Mouse (Mus musculus) midbrain, embryonic 16.5 days (tissue): Measurements from ENCODE around the gene Tmem170b. TPM values are rescaled to one million over a fixed set of nuclear protein-coding genes. Genes with fewer than 3 reads are reported as not detected.
"Not testable (repeated sequence)": the region's sequence is repeated elsewhere in the genome, so short reads cannot be mapped to it uniquely, and the experiment has no call there.

Experiments used
- ATAC-seq: fragments of 200-750 bp; cut with Nextera tagmentation; 2 replicates; pipeline ENCODE4 v1.8.0; 2017; ENCODE audit warnings: moderate TSS enrichment
- H3K27ac ChIP-seq: fragments of 300-500 bp; sonication (generic); 2 replicates; pipeline ENCODE4 v1.5.1; 2014; ENCODE audit warnings: mild to moderate bottlenecking, low read length, mixed read lengths
- H3K27me3 ChIP-seq: fragments of 300-500 bp; sonication (generic); 2 replicates; pipeline ENCODE4 v1.6.1; 2014; ENCODE audit warnings: low read depth, low read length, mixed read lengths; ENCODE audit not compliant: control insufficient read depth, insufficient read depth
- H3K36me3 ChIP-seq: fragments of 300-500 bp; sonication (generic); 2 replicates; pipeline ENCODE4 v1.6.1; 2014; ENCODE audit warnings: mild to moderate bottlenecking, low read length, moderate library complexity, mixed read lengths; ENCODE audit not compliant: control insufficient read depth, insufficient read depth
- H3K4me1 ChIP-seq: fragments of 300-500 bp; sonication (generic); 2 replicates; pipeline ENCODE4 v1.6.1; 2014; ENCODE audit warnings: mild to moderate bottlenecking, low read length, mixed read lengths; ENCODE audit not compliant: control insufficient read depth, insufficient read depth
- H3K4me2 ChIP-seq: fragments of 300-500 bp; sonication (generic); 2 replicates; pipeline ENCODE4 v1.6.1; 2014; ENCODE audit warnings: mild to moderate bottlenecking, low read length, mixed read lengths
- H3K4me3 ChIP-seq: fragments of 300-500 bp; sonication (generic); 2 replicates; pipeline ENCODE4 v1.5.1; 2014; ENCODE audit warnings: low read depth, mild to moderate bottlenecking, low read length, moderate library complexity, mixed read lengths
- H3K9ac ChIP-seq: fragments of 300-500 bp; sonication (generic); 2 replicates; pipeline ENCODE4 v1.6.1; 2014; ENCODE audit warnings: low read depth, low read length, mixed read lengths
- H3K9me3 ChIP-seq: fragments of 300-500 bp; sonication (generic); replicated peaks from 2 replicates; pipeline ENCODE4 v1.6.1; 2014; ENCODE audit warnings: mild to moderate bottlenecking, low read length, mixed read lengths; ENCODE audit not compliant: control insufficient read depth, poor library complexity, severe bottlenecking
- WGBS: fragments of 180-500 bp; shearing (Covaris S2); extraction: QIAGEN DNeasy Blood & Tissue Kit; methylation state at CpG from one replicate; pipeline ENCODE4 v1.1.7; 2014; 5-methylcytosine and 5-hydroxymethylcytosine counted together
- polyA plus RNA-seq: library from polyadenylated mRNA; unstranded; fragments of >200 nt; fragmentation: Nextera tagmentation; extraction: Ambion mirVana; gene quantifications from 2 replicates; pipeline ENCODE4 v1.2.1, GENCODE M21; 2015

Gene Tmem170b
- polyA plus RNA-seq, 1 experiment from 2014 or later = 56.4 TPM

GRCm38 (mm10) chr13:41670386-41671130 is 64.9 kb downstream of the Tmem170b start:
- ATAC-seq = no peak
- no peak overlapping the region for H3K4me3 ChIP-seq

GRCm38 (mm10) chr13:41671136-41671705 is 65.5 kb downstream of the Tmem170b start:
- Histone ChIP-seq H3K27me3 (no peaks in the 10 kb centered on the region), H3K36me3 (no peaks in the 10 kb centered on the region), H3K9ac (no peak overlapping the region), H3K4me2 (no peak overlapping the region), H3K9me3 (no peaks in the 10 kb centered on the region), H3K4me3 (no peak overlapping the region), H3K27ac (no peak overlapping the region), H3K4me1 (no peaks in the 10 kb centered on the region)
- no peak for ATAC-seq
- 94% methylated on average over 11 of the region's 11 CpGs for WGBS

More at GRCm38 (mm10) chr13:41670386-41671130, 64.9 kb downstream of the Tmem170b start:
- Histone ChIP-seq H3K4me1 (no peaks in the 10 kb centered on the region), H3K9me3 (no peaks in the 10 kb centered on the region), H3K4me2 (no peak overlapping the region), H3K9ac (no peak overlapping the region), H3K27ac (no peak overlapping the region), H3K27me3 (no peaks in the 10 kb centered on the region), H3K36me3 (no peaks in the 10 kb centered on the region)
- WGBS = 74% methylated on average over 7 of the region's 7 CpGs

GRCm38 (mm10) chr13:41672904-41673303 is 67.2 kb downstream of the Tmem170b start:
- H3K4me2 ChIP-seq, H3K36me3 ChIP-seq, H3K4me3 ChIP-seq, H3K9me3 ChIP-seq, ATAC-seq, H3K9ac ChIP-seq, H3K27ac ChIP-seq, H3K27me3 ChIP-seq, H3K4me1 ChIP-seq: not testable (repeated sequence)
- 53% methylated on average over 4 of the region's 5 CpGs for WGBS

GRCm38 (mm10) chr13:41673541-41673940 is 67.8 kb downstream of the Tmem170b start:
- 84% methylated on average over 4 of the region's 4 CpGs for WGBS
- Histone ChIP-seq H3K27ac (no peak overlapping the region), H3K9me3 (no peaks in the 10 kb centered on the region), H3K4me3 (no peak overlapping the region), H3K9ac (no peak overlapping the region), H3K27me3 (no peaks in the 10 kb centered on the region), H3K4me1 (no peaks in the 10 kb centered on the region), H3K4me2 (no peak overlapping the region), H3K36me3 (no peaks in the 10 kb centered on the region)
- no peak for ATAC-seq

- H3K27me3 ChIP-seq, ATAC-seq, H3K9ac ChIP-seq, H3K4me2 ChIP-seq, H3K4me3 ChIP-seq, H3K27ac ChIP-seq, H3K4me1 ChIP-seq, H3K36me3 ChIP-seq, H3K9me3 ChIP-seq: not testable (repeated sequence)
- 96% methylated on average over 8 of the region's 9 CpGs for WGBS
Measured at GRCm38 (mm10) chr13:41674608-41675007, 68.9 kb downstream of the Tmem170b start.

GRCm38 (mm10) chr13:41675498-41675897 is 69.8 kb downstream of the Tmem170b start:
- ATAC-seq = no peak
- WGBS = 94% methylated on average over 3 of the region's 3 CpGs
- no peak overlapping the region for H3K27ac ChIP-seq

GRCm38 (mm10) chr13:41675966-41676835 is 70.5 kb downstream of the Tmem170b start:
- H3K27ac ChIP-seq = no peak overlapping the region
- no peaks in the 10 kb centered on the region for H3K27me3 ChIP-seq
- no peak overlapping the region for H3K4me3 ChIP-seq
- no peaks in the 10 kb centered on the region for H3K9me3 ChIP-seq
- no peak overlapping the region for H3K4me2 ChIP-seq
- 77% methylated on average over 9 of the region's 9 CpGs for WGBS
- no peaks in the 10 kb centered on the region for H3K4me1 ChIP-seq
- no peaks in the 10 kb centered on the region for H3K36me3 ChIP-seq
- H3K9ac ChIP-seq = no peak overlapping the region
- ATAC-seq = no peak

More at GRCm38 (mm10) chr13:41675498-41675897, 69.8 kb downstream of the Tmem170b start:
- H3K27me3 ChIP-seq = no peaks in the 10 kb centered on the region
- H3K9me3 ChIP-seq = no peaks in the 10 kb centered on the region
- no peaks in the 10 kb centered on the region for H3K36me3 ChIP-seq
- H3K9ac ChIP-seq = no peak overlapping the region
- H3K4me3 ChIP-seq = no peak overlapping the region
- no peak overlapping the region for H3K4me2 ChIP-seq
- H3K4me1 ChIP-seq = no peaks in the 10 kb centered on the region

GRCm38 (mm10) chr13:41676836-41677186 is 71.1 kb downstream of the Tmem170b start:
- Histone ChIP-seq H3K4me3 (no peak overlapping the region), H3K36me3 (no peaks in the 10 kb centered on the region), H3K9me3 (no peaks in the 10 kb centered on the region), H3K27ac (no peak overlapping the region), H3K4me1 (no peaks in the 10 kb centered on the region), H3K4me2 (no peak overlapping the region), H3K27me3 (no peaks in the 10 kb centered on the region), H3K9ac (no peak overlapping the region)
- no peak for ATAC-seq
- 31% methylated on average over 7 of the region's 7 CpGs for WGBS
